Mouse (Mus musculus) WW6 (cell line): Measurements from ENCODE around the gene Efcab5.
"Not testable (repeated sequence)": the region's sequence is repeated elsewhere in the genome, so short reads cannot be mapped to it uniquely, and the experiment has no call there.

ENCODE experiments used
- DNase-seq: peaks from one replicate; pipeline ENCODE4 v3.0.0-alpha.2; 2013; ENCODE audit warnings: low read depth, low spot score

Gene Efcab5

GRCm38 (mm10) chr11:77179771-77180170, 9.0 kb downstream of the Efcab5 start:
- no peak for DNase-seq

DNA sequence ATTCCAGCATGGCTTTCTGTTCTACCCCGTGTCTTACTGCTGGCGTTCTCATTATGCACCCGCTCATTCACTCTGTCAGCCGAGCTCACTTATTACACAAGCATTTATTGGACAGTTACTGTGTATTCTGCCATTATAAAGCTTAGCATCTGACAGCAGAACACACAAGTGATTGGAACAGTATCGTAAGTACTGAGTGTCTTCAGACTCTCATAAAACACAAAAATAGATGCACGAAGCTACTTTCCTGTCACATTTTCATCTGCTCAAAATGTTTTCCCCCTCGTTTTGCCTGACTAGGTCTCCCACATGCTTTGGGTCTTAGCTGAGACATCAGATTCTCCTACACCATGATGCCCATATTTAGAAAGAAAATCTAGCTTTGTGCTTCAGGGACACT, 14.2 kb downstream of the Efcab5 start:
- no peak for DNase-seq

DNA sequence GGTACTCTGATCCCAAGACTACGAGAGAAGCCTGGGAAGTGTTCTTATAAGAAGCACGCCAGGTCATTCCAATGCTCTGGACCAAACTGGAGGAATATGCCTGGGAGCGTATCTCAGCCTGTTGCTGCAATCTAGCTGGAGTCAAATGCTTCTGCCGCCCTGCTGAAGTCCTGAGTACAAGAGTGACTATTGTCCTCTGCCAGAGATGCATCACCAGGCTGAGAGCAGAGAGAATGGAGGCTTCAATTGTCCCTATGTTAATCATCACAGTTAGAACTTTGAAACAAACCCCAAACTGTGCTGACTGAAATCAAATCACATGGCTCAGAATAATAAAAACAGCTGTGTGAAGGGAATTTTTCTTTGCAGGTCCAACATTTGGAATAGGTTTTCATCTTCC, 15.0 kb downstream of the Efcab5 start:
- DNase-seq = no peak

DNA sequence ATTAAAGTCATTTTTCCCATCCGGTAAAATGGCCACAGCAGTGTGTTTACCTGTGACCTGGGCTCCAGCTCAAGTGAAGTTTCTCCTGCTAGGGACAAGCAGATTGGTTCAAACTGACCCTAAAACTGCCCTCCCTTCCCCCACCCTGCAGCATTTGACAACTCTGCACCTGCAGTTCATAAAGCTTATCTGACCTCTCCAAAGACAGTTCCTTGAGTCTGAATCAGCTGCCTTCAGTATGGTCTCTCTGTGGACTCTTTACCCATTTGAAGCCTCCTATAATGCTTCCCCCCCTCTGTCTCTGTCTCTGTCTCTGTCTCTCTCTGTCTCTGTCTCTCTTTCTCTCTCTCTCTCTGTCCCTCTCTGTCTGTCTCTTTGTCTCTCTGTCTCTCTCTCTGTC, 28.0 kb downstream of the Efcab5 start:
- no peak for DNase-seq

DNA sequence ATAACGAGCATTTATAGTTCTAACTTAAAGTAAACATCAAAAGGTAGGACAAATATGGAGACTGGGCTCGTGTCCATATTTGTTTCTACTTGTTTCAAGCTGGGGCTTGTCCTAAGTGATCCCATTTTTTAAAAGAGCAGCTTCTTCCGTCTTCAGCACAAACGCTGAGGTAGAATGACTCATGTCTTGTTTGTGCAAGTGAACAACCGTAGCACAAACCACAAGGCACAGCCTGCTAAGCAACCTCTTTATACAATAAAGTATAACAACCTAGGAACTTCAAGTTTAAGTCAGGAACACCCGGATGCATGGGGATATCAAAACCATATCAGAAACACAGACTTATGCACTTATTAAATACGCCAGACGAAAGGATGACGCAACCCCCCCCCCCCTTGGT, 28.4 kb downstream of the Efcab5 start:
- no peak for DNase-seq

GRCm38 (mm10) chr11:77154214-77154613, 34.6 kb downstream of the Efcab5 start:
- DNase-seq = no peak

GRCm38 (mm10) chr11:77150806-77151205, 38.0 kb downstream of the Efcab5 start:
- no peak for DNase-seq

DNA sequence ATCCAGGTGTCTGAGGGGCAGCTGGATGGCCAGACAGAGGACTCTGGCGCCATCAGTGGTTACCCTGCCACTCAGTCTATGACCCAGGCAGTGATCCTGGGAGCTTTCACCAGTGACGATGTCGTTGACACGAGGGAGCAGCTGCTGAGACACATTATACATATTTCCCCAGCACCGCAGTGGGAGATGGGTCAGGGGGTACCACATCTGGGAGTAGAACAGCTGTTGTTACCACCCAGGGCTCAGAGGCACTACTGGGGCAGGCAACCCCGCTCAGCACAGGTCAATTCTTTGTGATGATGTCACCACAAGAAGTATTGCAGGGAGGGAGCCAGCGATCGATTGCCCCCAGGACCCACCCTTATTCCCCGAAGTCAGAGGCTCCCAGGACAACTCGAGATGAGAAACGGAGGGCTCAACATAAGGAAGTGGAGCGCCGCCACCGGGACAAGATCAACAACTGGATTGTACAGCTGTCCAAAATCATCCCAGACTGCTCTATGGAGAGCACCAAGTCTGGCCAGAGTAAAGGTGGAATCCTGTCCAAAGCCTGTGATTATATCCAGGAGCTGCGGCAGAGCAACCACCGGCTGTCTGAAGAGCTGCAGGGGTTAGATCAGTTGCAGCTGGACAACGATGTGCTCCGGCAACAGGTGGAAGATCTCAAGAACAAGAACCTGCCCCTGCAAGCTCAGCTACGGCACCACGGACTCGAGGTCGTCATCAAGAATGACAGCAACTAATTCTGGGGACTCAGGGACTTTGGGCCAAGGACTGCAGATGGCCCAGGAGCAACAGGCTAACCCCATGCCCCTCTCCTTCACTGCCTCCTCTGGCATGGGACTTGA, 38.8 kb downstream of the Efcab5 start:
- DNase-seq = not testable (repeated sequence)

GRCm38 (mm10) chr11:77148774-77149173, 40.0 kb downstream of the Efcab5 start:
- no peak for DNase-seq

GRCm38 (mm10) chr11:77147753-77148152, 41.0 kb downstream of the Efcab5 start:
- DNase-seq = no peak

DNA sequence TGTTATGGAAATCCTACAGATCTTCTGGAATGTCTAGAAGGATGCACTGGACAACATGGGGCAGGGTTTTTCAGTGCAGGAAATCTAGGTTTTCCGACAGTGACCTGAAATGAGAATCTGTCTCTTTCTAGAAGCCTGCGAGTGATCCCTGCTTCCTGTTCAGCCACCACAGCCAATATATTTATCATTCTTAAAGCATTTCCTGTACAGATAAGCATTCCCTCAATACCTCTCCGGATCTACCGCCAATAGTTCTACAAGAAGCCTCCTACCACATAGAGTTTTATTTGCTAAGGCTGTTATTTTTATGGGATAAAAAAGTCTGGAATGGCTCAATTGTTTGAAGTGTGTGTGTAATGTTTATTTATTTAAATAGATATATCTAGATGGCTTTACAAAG, 43.3 kb downstream of the Efcab5 start:
- no peak for DNase-seq

- DNase-seq = no peak
These were observed 46.8 kb downstream of the Efcab5 start for GRCm38 (mm10) chr11:77141938-77142337.

DNA sequence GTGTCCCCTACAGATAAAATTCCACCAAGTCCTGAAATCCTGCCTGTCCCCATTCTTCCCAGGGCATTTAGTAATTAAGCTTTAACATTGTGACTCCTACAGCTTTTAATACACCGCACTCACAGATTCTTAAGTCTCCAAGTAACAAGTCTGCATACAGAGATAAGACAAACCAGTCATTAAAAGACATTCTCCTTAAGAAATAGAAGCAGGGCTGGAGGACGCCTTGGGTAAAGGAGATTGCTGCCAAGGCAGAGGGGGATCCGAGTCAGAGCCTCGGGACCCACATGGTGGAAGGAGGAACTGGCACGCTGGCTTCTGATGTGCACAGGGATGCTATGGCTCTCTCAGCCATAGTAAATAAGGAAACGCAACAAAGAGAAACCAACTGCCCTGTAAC, 48.8 kb downstream of the Efcab5 start:
- DNase-seq = no peak

- no peak for DNase-seq
These were observed 55.3 kb downstream of the Efcab5 start for GRCm38 (mm10) chr11:77133450-77133849.

DNA sequence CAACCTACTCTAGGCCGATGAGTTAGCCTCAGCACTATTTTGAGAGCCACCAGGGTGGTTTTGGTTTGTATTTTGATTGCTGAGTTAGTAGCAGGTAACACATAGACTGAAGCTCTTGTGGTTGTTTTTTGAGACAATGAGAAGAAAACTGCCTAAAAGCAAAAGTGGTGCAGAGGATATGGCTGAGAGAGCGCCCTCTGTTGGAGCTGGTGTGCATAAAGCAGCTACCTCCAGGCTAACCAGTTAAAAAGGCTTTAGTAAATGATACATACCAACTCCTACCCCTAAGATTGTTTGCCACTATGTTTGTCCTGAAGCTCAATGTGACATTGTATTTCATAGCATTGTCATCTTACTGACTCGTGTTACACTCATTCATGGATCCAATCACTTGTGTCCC, 56.2 kb downstream of the Efcab5 start:
- no peak for DNase-seq

- no peak for DNase-seq
These were observed 60.2 kb downstream of the Efcab5 start for GRCm38 (mm10) chr11:77128562-77128961.

DNA sequence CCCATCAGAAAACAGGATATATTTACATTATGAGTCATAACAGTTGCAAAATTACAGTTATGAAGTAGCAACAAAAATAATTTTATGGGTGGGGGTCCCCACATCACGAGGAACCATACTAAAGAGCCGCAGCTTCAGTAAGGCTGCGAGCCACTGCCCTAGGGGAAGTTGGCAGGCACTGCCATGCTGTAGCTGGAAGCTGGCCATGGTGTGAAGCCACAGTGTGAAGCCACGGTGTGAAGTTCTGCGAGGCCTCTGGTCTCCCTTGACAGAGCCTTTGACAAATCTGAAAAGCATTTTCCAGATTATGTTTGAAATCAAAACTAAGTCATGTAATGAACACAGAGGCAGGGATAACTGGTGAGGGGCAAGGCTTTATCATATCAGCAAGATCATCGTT, 77.6 kb downstream of the Efcab5 start:
- no peak for DNase-seq

GRCm38 (mm10) chr11:77108442-77108841, 80.3 kb downstream of the Efcab5 start:
- no peak for DNase-seq

DNA sequence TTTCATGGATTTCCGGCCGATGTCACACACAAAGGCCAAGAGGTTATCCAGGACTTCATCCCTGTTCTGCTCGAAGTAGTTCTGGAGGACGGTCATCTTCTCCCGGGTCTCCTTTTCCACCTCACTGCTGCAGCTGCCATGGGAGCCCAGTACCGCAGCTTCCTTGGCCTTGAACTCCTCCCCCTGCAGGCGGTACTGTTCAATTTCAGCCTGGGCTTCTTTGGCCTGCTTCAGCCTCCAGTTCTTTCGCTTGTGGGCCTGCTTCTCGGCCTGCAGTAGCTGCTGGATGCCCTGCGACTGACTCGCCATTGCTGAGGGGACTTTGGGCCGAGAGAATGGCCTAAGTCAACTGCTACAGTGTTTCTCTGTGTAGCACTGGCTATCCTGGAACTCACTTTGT, 80.9 kb downstream of the Efcab5 start:
- DNase-seq = peak; percentile 52

DNA sequence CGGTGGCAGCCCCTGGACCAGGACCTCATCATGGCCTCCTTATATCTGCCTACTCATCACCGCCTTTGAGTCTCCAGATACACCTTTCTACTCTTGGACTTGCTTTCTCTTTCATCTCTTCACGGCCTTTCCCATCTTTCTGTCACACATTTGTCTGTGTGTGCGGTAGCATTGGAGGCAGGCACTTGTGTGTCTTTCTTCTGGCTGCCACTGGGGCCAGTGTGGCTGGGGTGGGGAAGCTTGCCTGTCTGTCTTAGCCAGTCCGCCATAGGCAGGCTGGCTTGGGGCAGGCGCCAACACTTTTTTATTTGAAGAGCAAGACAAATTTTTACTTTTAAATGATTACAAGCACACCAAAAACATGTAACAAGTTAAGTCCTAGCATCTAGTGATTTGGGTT, 81.8 kb downstream of the Efcab5 start:
- DNase-seq = no peak

GRCm38 (mm10) chr11:77100137-77100937, 88.4 kb downstream of the Efcab5 start:
- DNase-seq = peak; percentile 74

- DNase-seq = no peak
These were observed 90.3 kb downstream of the Efcab5 start for GRCm38 (mm10) chr11:77098332-77098972.
